Mouse (Mus musculus): Measurements from ENCODE around the gene Pgm5. TPM values are rescaled to one million over a fixed set of nuclear protein-coding genes. Genes with fewer than 3 reads are reported as not detected.

Gene Pgm5
- polyA plus RNA-seq, 1 experiment from 2014 or later, result 4.0 TPM

DNA sequence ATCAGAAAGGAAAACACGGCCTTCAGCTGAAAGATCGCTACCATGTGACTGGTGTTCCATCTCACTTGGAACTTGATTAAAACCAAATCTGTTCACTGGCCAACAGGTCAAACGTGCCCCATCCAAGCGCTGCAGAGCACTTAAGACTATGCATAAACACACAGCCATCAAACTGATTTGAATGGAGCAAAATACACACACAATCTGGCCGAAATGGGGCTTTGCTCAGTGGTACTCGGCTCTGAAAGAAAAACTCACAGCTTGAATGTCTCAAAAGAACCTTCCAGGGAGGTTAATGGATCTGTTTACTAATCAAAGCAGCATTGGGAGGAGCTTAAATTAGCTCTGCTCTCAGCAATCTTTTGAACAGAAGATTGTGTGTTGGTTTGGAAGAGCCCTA, 81.7 kb downstream of the Pgm5 start:
- CTCF ChIA-PET, result interaction anchor here (0.5 to 1.0 kb wide), 2 partner anchors 25 to 1815 kb away, joined by 3 to 4 read pairs; no protein-coding TSS in a partner anchor
- ATAC-seq (no peak), DNase-seq (ENCODE audit: low read depth, low spot score) (no peak)
- no peaks in the 10 kb centered on the region for H3K27me3 ChIP-seq
- in situ Hi-C loops (cut with MboI; ENCODE audit: low pct_unique_long_range_greater_than_20kb), result no loop called here
- POLR2A ChIA-PET, result interaction anchor here (0.6 kb wide), 1 partner anchor 152 kb away, joined by 6 read pairs; no protein-coding TSS in a partner anchor
- TF ChIP-seq CTCF (IDR thresholded peaks at IDR 0.05), result no peak

DNA sequence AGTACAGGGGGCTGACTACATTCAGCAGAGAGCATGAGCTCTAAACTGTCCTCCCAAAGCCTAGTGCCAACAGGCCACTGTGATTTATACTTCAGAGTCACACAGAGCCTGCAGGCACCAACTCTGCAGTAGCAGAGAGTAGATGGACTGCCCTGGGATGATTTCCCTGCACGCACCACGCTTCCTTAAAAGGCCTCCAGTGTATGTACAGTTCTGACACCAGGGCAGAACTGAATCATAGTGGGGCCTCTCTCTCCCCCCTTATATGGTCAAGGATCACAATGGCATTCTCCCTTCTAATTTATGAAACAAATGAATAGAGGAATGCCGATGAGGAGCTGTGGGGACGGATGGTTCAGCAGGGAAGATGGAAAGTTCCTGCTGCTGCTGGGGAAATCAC, 91.3 kb downstream of the Pgm5 start:
- ATAC-seq (no peak), DNase-seq (ENCODE audit: low read depth, low spot score) (no peak)
- CTCF ChIA-PET, result interaction anchor here (1.0 kb wide), 1 partner anchor 14 kb away, joined by 3 read pairs; no protein-coding TSS in a partner anchor
- POLR2A ChIA-PET, result no interaction called here
- in situ Hi-C loops (cut with MboI; ENCODE audit: low pct_unique_long_range_greater_than_20kb), result no loop called here
- no peaks in the 10 kb centered on the region for H3K27me3 ChIP-seq
- no peak for TF ChIP-seq CTCF (IDR thresholded peaks at IDR 0.05)

DNA sequence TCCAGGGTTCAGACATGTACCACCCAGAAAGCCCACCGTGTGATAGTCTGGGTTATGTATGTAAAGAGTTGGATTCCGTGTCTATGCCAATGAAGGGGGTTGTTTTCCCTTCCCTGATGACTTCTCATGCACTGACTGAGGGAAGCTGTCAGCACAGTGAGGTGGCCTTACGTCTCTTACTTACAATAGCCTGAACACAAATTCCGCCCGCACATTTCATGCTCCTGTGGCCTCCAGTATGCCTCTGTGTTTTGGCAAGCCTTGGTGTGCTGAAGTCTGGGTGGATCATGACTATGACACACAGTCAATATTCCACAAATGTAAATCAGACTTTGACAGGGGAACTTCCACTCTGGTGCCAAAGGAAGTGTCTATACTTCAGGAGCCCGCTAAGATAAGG, 94.3 kb downstream of the Pgm5 start:
- TF ChIP-seq CTCF (IDR thresholded peaks at IDR 0.05), result no peak
- ATAC-seq (no peak), DNase-seq (ENCODE audit: low read depth, low spot score) (no peak)
- ChIA-PET POLR2A (no interaction called here), CTCF (no interaction called here)
- in situ Hi-C loops (cut with MboI; ENCODE audit: low pct_unique_long_range_greater_than_20kb), result no loop called here
- no peaks in the 10 kb centered on the region for H3K27me3 ChIP-seq

DNA sequence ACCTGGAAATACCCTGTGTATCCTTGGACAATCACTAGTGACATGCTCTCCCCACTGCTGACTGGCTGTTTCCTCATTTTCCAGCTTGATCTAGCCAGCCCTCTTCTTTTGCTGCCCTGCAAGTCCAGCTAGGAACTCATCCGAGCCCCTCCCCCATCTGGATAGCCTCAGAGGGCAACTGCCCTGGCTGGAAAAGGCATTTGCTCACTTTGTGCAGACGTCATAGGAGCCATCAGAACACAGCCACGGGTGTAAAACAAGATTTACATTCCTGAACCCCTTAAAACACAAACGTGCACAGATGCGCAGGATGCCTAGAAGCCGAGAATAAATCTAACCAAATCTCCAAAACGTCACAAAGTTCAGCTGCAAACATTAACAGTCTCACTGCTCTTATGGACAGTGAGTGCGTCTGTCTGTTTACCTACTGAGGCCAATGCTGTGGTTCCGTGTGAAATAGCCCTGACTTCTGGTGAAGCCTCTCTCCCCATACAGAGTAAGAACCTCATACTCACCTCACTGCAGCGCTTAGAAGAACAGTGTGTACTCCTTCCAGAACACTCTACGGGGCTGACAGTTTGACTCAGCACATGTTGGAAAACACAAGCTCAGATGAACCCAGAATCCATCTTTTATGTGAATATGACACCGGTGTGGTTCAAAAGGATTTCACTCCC, 99.0 kb downstream of the Pgm5 start:
- ATAC-seq (no peak), DNase-seq (ENCODE audit: low read depth, low spot score) (no peak)
- in situ Hi-C loops (cut with MboI; ENCODE audit: low pct_unique_long_range_greater_than_20kb), result no loop called here
- no peak for TF ChIP-seq CTCF (IDR thresholded peaks at IDR 0.05)
- no peaks in the 10 kb centered on the region for H3K27me3 ChIP-seq
- POLR2A ChIA-PET, result no interaction called here
- CTCF ChIA-PET, result interaction anchor here (1.0 to 1.9 kb wide), 4 partner anchors 9 to 29 kb away, joined by 3 to 5 read pairs (median 4); no protein-coding TSS in a partner anchor

DNA sequence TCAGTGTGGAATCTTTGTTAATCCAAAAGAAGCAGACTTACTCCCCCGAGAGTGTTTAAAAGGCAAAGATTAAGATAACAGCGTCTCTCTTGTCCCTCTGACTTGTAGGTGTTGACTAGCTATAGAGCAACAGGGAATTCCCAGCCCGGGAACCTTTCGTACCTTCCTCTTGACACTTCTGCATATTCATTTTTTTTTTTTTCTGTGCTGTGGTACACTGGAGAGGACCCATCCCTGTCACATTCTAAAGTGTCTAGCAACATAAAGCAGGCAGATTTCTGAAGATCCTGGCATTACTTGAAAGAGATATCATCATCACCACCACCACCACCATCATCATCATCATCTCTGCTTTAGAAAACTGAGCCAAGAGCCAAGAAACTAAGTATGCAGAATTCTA, 105.0 kb downstream of the Pgm5 start:
- TF ChIP-seq CTCF (IDR thresholded peaks at IDR 0.05), result no peak
- in situ Hi-C loops (cut with MboI; ENCODE audit: low pct_unique_long_range_greater_than_20kb), result no loop called here
- no peak for ATAC-seq
- ChIA-PET CTCF (interaction anchor here (0.7 to 1.1 kb wide), 2 partner anchors 12 to 20 kb away, joined by 3 to 4 read pairs; no protein-coding TSS in a partner anchor), POLR2A (no interaction called here)
- H3K27me3 ChIP-seq, result no peaks in the 10 kb centered on the region
- no peak for DNase-seq (ENCODE audit: low read depth, low spot score)

DNA sequence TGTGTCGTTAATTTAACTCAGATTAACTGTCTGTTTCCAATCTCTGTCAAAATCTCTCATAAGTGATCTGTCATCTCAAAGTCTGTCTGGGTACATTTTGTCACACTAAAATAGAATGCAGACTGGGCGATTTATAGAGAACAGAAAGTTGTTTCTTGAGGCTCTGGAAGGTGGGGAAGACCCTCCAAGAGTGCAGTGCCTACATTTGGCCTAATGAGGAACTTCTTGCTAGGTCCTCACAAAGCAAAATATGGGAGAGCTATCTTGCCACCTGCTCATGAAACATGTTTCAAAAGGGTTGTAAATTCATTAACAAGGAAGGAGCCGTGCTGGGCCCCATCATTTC, 107.2 kb downstream of the Pgm5 start:
- POLR2A ChIA-PET, result no interaction called here
- ATAC-seq, result no peak
- CTCF ChIA-PET, result interaction anchor here (0.8 to 1.2 kb wide), 2 partner anchors 15 to 40 kb away, joined by 3 to 4 read pairs; no protein-coding TSS in a partner anchor
- TF ChIP-seq CTCF (IDR thresholded peaks at IDR 0.05), result no peak
- DNase-seq (ENCODE audit: low read depth, low spot score), result no peak
- in situ Hi-C loops (cut with MboI; ENCODE audit: low pct_unique_long_range_greater_than_20kb), result no loop called here
- H3K27me3 ChIP-seq, result no peaks in the 10 kb centered on the region

DNA sequence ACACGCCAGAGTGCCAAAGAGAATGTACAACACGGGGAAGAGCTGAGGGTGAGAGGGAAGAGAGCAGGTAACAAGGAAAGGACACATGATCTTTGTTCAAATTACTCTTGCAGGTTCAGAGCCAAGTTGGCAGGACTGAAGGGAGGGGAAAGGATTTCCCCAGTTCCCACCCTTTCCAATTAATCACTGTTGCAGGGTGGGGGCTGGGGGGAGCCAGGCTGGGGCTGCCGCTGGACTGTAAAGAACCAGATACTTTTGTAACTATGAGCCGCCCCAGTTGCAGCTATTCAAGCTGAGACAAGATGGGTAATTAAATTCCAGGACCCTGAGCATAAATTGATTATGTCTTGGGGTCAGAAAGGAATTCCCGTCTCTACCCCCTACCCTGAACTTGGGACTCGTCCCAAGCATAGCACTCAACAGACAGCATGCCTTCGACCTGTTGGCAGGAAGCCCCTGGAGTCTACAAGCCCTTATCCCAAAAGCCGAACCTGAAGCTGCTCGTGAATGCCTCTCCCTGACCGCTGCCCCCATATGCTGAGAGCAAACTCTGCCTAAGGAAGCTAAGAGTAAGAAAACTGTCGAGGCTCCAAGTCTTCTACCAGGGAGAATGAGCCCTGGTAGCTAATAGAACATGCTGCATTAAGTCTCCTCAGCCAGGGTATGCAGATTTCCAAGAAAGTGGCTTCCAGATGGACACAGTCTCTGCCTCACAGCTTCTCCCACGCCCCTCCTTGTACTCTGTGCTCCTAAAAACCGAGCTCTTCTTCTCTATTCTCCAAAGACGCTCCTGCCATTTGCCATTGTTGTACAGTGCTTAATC, 107.8 kb downstream of the Pgm5 start:
- ChIA-PET CTCF (interaction anchor here (0.6 to 1.6 kb wide), 8 partner anchors 9 to 57 kb away, joined by 3 to 5 read pairs (median 3); no protein-coding TSS in a partner anchor), POLR2A (no interaction called here)
- in situ Hi-C loops (cut with MboI; ENCODE audit: low pct_unique_long_range_greater_than_20kb), result no loop called here
- no peaks in the 10 kb centered on the region for H3K27me3 ChIP-seq
- ATAC-seq, result no peak
- no peak for TF ChIP-seq CTCF (IDR thresholded peaks at IDR 0.05)
- no peak for DNase-seq (ENCODE audit: low read depth, low spot score)

DNA sequence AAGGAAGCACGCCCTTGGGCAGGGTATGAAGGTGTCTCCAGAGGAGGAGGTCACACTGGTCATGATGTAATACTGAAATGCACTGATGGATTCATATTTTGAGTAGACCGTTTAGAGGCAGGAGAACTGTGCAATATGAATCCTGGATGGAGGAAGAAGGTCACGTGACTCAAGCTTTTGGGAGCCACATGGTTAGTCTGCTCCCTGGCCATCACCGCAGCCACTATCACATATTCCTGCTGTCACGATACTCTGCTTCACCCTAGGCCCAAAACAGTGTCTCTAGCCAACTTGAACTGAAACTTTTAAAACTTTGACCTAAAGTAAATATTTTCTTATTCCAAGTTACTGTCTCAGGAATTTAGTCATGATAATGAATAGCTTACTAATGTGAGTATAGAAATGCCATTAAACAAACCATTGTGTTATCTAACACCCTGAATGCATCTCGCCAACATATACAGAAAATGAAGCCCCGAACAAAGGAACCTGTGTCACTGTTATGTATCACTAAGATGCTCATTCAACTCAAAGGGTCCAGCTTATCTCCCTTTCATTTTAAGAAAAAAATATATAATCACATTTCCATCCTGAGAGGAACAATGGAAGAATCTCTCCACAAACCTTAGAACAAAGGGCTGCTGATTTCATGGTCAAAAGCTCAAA, 108.6 kb downstream of the Pgm5 start:
- DNase-seq (ENCODE audit: low read depth, low spot score) (no peak), ATAC-seq (no peak)
- POLR2A ChIA-PET, result no interaction called here
- H3K27me3 ChIP-seq, result no peaks in the 10 kb centered on the region
- CTCF ChIA-PET, result interaction anchor here (0.6 to 1.6 kb wide), 6 partner anchors 8 to 58 kb away, joined by 3 to 5 read pairs (median 3); no protein-coding TSS in a partner anchor
- no peak for TF ChIP-seq CTCF (IDR thresholded peaks at IDR 0.05)
- in situ Hi-C loops (cut with MboI; ENCODE audit: low pct_unique_long_range_greater_than_20kb), result no loop called here

DNA sequence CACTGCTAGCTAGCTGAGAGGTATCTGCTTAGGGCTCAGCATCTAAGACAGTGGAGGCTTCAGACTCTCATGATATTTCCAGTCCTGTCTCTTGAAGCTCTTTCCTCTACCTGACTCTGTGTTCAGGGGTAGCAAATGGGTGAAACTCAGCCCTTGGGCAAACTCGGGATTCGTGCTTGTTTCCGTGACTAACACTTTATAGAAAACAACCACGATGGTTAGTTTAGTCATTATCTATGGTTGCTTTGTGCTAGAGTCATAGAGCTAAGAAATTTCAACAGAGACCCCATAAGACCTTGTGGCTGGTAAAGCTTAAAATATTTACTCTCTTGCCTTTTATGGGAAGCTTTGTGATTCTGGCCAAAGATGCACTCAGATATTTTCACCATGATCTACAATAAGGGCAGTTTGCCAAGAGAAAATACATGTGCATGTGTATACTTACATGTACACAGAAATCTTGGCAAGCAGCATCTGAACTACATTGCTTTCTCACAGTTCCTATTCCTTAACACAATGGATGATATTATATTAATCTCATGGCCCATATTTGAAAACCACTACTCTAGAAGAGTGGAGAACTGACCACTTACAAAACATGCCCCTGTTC, 115.3 kb downstream of the Pgm5 start:
- no peak for DNase-seq (ENCODE audit: low read depth, low spot score)
- CTCF ChIA-PET, result interaction anchor here (1.3 to 1.8 kb wide), 2 partner anchors 11 to 17 kb away, joined by 4 read pairs; no protein-coding TSS in a partner anchor
- ATAC-seq, result no peak
- TF ChIP-seq CTCF (IDR thresholded peaks at IDR 0.05), result no peak
- in situ Hi-C loops (cut with MboI; ENCODE audit: low pct_unique_long_range_greater_than_20kb), result no loop called here
- POLR2A ChIA-PET, result no interaction called here
- H3K27me3 ChIP-seq, result no peaks in the 10 kb centered on the region

DNA sequence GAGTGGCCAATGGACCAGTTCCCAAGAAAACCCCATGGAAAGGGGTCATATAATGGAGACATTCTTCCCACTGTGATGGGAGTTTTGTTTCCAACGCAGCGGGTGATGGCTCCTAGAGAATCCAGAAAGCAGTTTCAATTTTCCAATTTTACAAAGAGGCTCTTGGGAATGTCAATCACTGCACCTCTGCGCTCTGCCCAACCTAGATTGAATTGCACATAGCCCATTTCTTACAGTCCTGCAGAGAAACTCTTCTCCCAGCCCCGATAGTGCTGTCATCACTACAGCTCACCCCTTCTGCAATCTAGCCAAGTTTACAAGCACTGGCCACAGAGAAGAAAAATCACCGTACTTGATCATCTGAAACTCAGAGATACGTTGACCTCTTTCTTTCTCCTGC, 119.0 kb downstream of the Pgm5 start:
- ChIA-PET POLR2A (no interaction called here), CTCF (interaction anchor here (1.1 to 1.8 kb wide), 2 partner anchors 10 to 43 kb away, joined by 3 to 4 read pairs; no protein-coding TSS in a partner anchor)
- DNase-seq (ENCODE audit: low read depth, low spot score) (no peak), ATAC-seq (no peak)
- in situ Hi-C loops (cut with MboI; ENCODE audit: low pct_unique_long_range_greater_than_20kb), result no loop called here
- no peak for TF ChIP-seq CTCF (IDR thresholded peaks at IDR 0.05)
- no peaks in the 10 kb centered on the region for H3K27me3 ChIP-seq
